Mouse (Mus musculus) midbrain, embryonic 14.5 days (tissue): ENCODE results near the gene Xylb. TPM values are rescaled to one million over a fixed set of nuclear protein-coding genes. Genes with fewer than 3 reads are reported as not detected.
A peak's percentile ranks its signal among the peaks of the same experiment; 100 is the strongest.
"Not testable (repeated sequence)": the region's sequence is repeated elsewhere in the genome, so short reads cannot be mapped to it uniquely, and the experiment has no call there.

Experiments used
- ATAC-seq: fragments of 200-750 bp; cut with Nextera tagmentation; 2 replicates; pipeline ENCODE4 v1.8.0; 2017; ENCODE audit warnings: moderate number of reproducible peaks, moderate library complexity; ENCODE audit not compliant: low FRiP score, low TSS enrichment
- DNase-seq: peaks from one replicate; pipeline ENCODE4 v3.0.0-alpha.2; 2015
- H3K27ac ChIP-seq: fragments of 300-500 bp; sonication (generic); replicated peaks from 2 replicates; pipeline ENCODE4 v1.5.1; 2014; ENCODE audit warnings: mild to moderate bottlenecking, low read depth, low read length, moderate library complexity
- H3K27me3 ChIP-seq: fragments of 300-500 bp; sonication (generic); 2 replicates; pipeline ENCODE4 v1.6.1; 2014; ENCODE audit warnings: low read length, control low read depth, mixed read lengths; ENCODE audit not compliant: control insufficient read depth, insufficient read depth
- H3K36me3 ChIP-seq: fragments of 300-500 bp; sonication (generic); 2 replicates; pipeline ENCODE4 v1.6.1; 2014; ENCODE audit warnings: low read length, control low read depth; ENCODE audit not compliant: control insufficient read depth, insufficient read depth
- H3K4me1 ChIP-seq: fragments of 300-500 bp; sonication (generic); 2 replicates; pipeline ENCODE4 v1.6.1; 2014; ENCODE audit warnings: mild to moderate bottlenecking, antibody characterized with exemption, low read length, control low read depth; ENCODE audit not compliant: control insufficient read depth, insufficient read depth
- H3K4me2 ChIP-seq: fragments of 300-500 bp; sonication (generic); 2 replicates; pipeline ENCODE4 v1.6.1; 2014; ENCODE audit warnings: mild to moderate bottlenecking, low read length, moderate library complexity
- H3K4me3 ChIP-seq: fragments of 300-500 bp; sonication (generic); replicated peaks from 2 replicates; pipeline ENCODE4 v1.5.1; 2014; ENCODE audit warnings: low read depth, low read length
- H3K9ac ChIP-seq: fragments of 300-500 bp; sonication (generic); replicated peaks from 2 replicates; pipeline ENCODE4 v1.6.1; 2014; ENCODE audit warnings: mild to moderate bottlenecking, low read length, moderate library complexity
- H3K9me3 ChIP-seq: fragments of 300-500 bp; sonication (generic); 2 replicates; pipeline ENCODE4 v1.6.1; 2016; ENCODE audit warnings: low read length, control low read depth, mixed read lengths; ENCODE audit not compliant: control insufficient read depth
- WGBS: fragments of 180-500 bp; shearing (Covaris S2); extraction: QIAGEN DNeasy Blood & Tissue Kit; methylation state at CpG from one replicate; pipeline ENCODE4 v1.1.7; 2014; 5-methylcytosine and 5-hydroxymethylcytosine counted together
- polyA plus RNA-seq: library from polyadenylated mRNA; unstranded; fragments of >200 nt; fragmentation: Nextera tagmentation; extraction: Ambion mirVana; gene quantifications from 2 replicates; pipeline ENCODE4 v1.2.1, GENCODE M21; 2014

The Xylb gene
- polyA plus RNA-seq, 1 experiment from 2014 or later = 2.4 TPM

DNA sequence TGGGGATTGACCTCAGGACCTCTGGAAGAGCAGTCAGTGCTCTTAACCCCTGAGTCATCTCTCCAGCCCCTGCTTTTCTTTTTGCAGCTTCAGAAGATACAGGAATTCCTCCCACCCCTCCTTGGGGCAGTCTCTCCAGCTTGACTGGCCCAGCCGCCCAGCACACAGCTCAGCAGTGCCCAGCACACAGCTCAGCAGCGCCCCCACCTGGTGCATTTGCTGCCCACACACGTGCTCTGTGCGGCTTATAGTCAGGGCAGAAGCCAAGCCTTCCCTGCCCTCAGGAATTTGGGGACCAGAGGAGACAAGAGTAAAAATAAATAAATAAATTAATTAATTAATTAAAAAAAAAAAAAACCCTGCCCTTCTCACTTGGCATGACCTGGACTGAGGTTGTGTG lies 5.1 kb upstream of the Xylb start:
- Histone ChIP-seq H3K27ac (no peak overlapping the region), H3K9me3 (no peaks in the 10 kb centered on the region), H3K4me3 (no peak overlapping the region), H3K27me3 (no peaks in the 10 kb centered on the region), H3K36me3 (peaks cover 36% of the 10 kb centered on the region), H3K4me2 (no peak overlapping the region), H3K9ac (no peak overlapping the region), H3K4me1 (no peaks in the 10 kb centered on the region)
- 19% methylated on average over 4 of the region's 4 CpGs for WGBS
- peak; percentile 79; the same call in 1 of the 2 replicates for ATAC-seq
- DNase-seq = peak; percentile 74

DNA sequence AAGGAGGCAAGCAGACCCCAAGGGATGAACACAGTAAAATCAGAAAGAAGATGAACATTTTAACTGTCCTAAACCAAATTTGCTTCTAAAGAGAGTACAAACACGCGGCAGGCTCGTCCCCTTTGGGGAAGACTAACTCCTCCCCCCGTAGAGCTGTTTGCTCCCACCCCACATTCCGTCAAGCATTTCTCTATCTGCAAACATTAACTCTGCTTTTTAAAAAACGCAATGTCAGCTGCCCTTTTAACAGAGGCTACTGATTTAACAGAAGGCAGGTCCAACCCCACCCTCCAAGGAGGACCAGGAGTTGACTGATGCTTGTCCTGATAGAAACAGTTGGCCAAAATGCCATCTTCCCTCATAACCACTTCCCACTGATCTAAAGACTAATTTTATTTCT lies 3.3 kb upstream of the Xylb start:
- H3K9me3 ChIP-seq = no peaks in the 10 kb centered on the region
- H3K4me1 ChIP-seq = no peaks in the 10 kb centered on the region
- peaks cover 19% of the 10 kb centered on the region for H3K36me3 ChIP-seq
- no peak overlapping the region for H3K27ac ChIP-seq
- ATAC-seq (no peak), DNase-seq (no peak)
- H3K27me3 ChIP-seq = no peaks in the 10 kb centered on the region
- no peak overlapping the region for H3K9ac ChIP-seq
- WGBS = 84% methylated on average over 6 of the region's 6 CpGs
- no peak overlapping the region for H3K4me2 ChIP-seq
- no peak overlapping the region for H3K4me3 ChIP-seq

DNA sequence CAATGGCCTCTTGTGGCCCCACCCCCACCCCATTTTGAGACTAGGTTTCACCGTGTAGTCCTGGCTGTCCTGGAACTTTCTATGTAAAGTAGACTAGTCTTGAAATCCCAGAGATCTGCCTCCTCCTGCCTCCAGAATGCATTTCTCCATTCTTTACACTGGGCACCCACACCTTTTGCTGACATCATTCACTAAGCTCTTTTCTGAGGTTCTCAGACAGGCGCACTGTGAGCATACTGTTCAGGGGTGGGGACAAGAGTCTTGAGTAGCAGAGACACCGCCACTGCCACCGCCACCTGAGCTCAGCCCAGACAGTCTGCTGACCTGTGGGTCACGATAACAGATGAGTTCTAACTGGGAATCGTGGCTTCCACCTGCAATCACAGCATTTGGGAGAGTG lies 1.2 kb upstream of the Xylb start:
- whole genome bisulfite sequencing = 87% methylated on average over 6 of the region's 6 CpGs
- ATAC-seq (no peak), DNase-seq (no peak)
- H3K27ac ChIP-seq = no peak overlapping the region
- H3K9ac ChIP-seq = no peak overlapping the region
- H3K36me3 ChIP-seq = peaks cover 8% of the 10 kb centered on the region
- H3K4me2 ChIP-seq = no peak overlapping the region
- H3K9me3 ChIP-seq = no peaks in the 10 kb centered on the region
- H3K27me3 ChIP-seq = no peaks in the 10 kb centered on the region
- no peaks in the 10 kb centered on the region for H3K4me1 ChIP-seq
- H3K4me3 ChIP-seq = no peak overlapping the region

DNA sequence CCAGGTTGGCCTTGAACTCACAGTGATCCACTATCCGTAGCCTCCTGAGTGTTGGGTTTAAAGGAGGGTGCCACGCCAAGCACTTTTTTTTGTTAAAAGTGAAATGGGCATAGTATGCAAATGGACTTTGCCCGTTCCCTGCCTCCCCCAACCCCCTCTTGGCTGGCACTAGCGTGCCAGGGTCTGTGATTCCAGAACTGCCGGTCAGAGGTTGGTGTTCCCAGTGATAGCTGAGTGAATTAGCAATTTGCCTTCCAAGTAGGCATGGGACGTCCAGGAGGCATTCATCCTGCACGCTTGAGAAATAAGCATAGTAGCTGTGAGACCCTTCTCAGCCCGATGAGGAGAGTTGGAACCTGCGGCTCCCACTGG lies 863 bp downstream of the Xylb start:
- no peak; the same call in 1 of the 2 replicates for ATAC-seq
- Histone ChIP-seq H3K4me3 (peak overlapping the region; percentile 56), H3K36me3 (no peaks in the 10 kb centered on the region), H3K9me3 (no peaks in the 10 kb centered on the region), H3K27me3 (no peaks in the 10 kb centered on the region), H3K27ac (no peak overlapping the region), H3K4me2 (peak overlapping the region; percentile 88), H3K4me1 (no peaks in the 10 kb centered on the region), H3K9ac (peak overlapping the region; percentile 59; the same call in 1 of the 2 replicates)
- peak; percentile 11 for DNase-seq
- 36% methylated on average over 9 of the region's 9 CpGs for WGBS

DNA sequence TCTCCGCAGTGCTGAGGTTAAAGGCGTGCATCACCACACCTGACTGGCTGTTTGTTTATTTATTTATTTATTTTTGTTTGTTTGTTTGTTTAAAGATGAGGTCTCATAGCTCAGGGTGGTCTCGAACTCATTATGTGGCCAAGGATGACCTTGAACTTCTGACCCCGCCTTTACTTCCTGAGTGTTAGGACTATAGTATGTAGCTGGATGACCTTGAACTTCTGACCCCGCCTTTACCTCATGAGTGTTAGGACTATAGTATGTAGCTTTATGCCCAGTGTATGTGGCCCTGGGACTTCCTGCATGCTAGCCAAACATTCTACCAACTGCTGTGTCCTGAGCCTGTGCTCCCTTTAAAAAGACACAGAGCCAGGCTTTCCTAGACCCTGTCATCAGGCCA lies 4.2 kb downstream of the Xylb start:
- Histone ChIP-seq H3K36me3 (no peaks in the 10 kb centered on the region), H3K9ac (no peak overlapping the region), H3K4me3 (no peak overlapping the region), H3K4me1 (no peaks in the 10 kb centered on the region), H3K27ac (no peak overlapping the region), H3K27me3 (no peaks in the 10 kb centered on the region), H3K4me2 (no peak overlapping the region), H3K9me3 (no peaks in the 10 kb centered on the region)
- 96% methylated on average over 5 of the region's 5 CpGs for WGBS
- ATAC-seq (no peak), DNase-seq (no peak)

DNA sequence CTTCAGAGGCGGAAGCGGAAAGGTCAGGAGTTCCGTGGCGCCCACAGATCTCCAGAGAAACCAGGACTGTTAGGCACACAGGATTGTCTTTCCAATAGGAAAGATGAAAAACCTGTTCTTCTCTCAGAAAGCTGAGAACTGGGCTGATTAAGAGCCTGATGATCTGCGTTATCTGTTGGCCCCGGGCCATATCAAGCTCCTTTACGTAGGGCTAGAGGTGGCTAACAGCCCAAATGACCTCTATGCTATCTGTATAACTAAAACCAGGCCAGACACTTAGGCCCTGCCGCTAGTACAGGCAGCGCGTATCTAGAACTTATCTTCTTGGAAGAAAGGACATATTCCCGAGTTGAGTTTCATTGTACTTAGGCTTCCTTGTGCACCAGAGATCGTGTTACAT lies 6.0 kb downstream of the Xylb start:
- no peak overlapping the region for H3K4me2 ChIP-seq
- no peak overlapping the region for H3K4me3 ChIP-seq
- H3K9me3 ChIP-seq = no peaks in the 10 kb centered on the region
- no peaks in the 10 kb centered on the region for H3K36me3 ChIP-seq
- H3K27ac ChIP-seq = no peak overlapping the region
- ATAC-seq (no peak), DNase-seq (no peak)
- H3K4me1 ChIP-seq = no peaks in the 10 kb centered on the region
- 94% methylated on average over 12 of the region's 12 CpGs for WGBS
- H3K9ac ChIP-seq = no peak overlapping the region
- no peaks in the 10 kb centered on the region for H3K27me3 ChIP-seq

DNA sequence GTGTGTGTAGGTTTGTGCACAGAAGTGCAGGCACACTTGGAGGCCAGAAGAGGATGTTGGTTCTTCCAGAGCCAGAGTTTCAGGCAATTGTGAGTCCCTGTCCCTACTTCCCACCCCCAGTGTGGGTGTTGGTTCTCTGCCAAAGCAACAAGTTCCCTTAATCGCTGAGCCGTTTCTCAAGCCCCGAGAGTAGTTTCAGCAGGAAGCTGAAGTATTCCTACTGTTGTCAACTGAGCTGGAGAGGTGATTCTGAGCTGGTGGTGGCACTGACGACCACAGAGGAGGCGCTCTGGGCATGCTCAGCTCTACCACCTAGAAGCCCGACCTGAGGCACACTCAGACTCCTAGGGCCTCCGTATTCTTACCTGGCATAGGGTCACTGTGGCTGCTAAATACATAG lies 8.1 kb downstream of the Xylb start, which contains the start of gene Slc22a14:
TSS of gene Slc22a14 (minus strand) at position 270 of the 400 bp plus-strand sequence.
- Histone ChIP-seq H3K4me2 (no peak within 1 kb of the TSS), H3K4me1 (no peaks in the 10 kb centered on the region), H3K9ac (no peak within 1 kb of the TSS), H3K27me3 (no peaks in the 10 kb centered on the region), H3K4me3 (no peak within 1 kb of the TSS), H3K9me3 (no peaks in the 10 kb centered on the region), H3K27ac (no peak within 1 kb of the TSS), H3K36me3 (no peaks in the 10 kb centered on the region)
- DNase-seq (no peak), ATAC-seq (no peak)
- 78% methylated on average over 7 of the region's 7 CpGs for WGBS

DNA sequence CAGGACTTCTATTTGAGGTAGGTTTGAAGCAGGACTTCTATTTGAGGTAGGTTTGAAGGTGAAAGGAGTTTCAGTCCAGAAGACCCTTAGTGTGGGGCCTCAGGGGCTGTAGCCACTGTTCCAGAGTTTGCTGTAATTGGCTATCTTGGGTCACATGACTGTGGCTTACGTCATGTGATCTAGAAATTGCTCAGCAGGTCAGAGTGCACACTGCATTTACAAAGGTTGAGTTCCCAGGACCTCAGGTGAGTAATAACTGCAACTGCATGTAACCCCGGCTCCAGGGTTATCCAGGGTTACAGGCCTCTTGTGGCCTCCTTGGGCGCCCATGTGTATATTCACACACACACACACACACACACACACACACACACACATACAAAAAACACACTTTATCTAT lies 11.2 kb downstream of the Xylb start:
- ATAC-seq = no peak
- H3K27me3 ChIP-seq = no peaks in the 10 kb centered on the region
- no peaks in the 10 kb centered on the region for H3K4me1 ChIP-seq
- H3K9me3 ChIP-seq = no peaks in the 10 kb centered on the region
- no peak overlapping the region for H3K4me3 ChIP-seq
- no peaks in the 10 kb centered on the region for H3K36me3 ChIP-seq
- 95% methylated on average over 3 of the region's 3 CpGs for WGBS
- DNase-seq = no peak
- no peak overlapping the region for H3K4me2 ChIP-seq
- H3K9ac ChIP-seq = no peak overlapping the region
- no peak overlapping the region for H3K27ac ChIP-seq

DNA sequence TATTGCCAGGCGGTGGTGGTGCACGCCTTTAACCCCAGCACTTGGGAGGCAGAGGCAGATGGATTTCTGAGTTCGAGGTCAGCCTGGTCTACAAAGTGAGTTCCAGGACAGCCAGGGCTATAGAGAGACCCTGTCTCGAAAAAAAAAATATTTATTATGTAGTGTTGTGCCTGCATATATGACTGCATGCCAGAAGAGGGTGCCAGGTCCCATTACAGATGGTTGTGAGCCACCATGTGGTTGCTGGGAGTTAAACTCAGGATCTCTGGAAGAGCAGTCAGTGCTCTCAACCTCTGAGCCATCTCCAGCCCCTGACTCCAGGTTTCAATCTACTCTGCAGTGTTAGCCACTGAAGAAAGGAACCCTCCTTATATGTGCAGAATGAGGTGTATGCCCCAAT lies 13.6 kb downstream of the Xylb start:
- H3K4me1 ChIP-seq, H3K27me3 ChIP-seq, DNase-seq, H3K9me3 ChIP-seq, H3K36me3 ChIP-seq, H3K27ac ChIP-seq, H3K4me3 ChIP-seq, ATAC-seq, H3K9ac ChIP-seq, H3K4me2 ChIP-seq: not testable (repeated sequence)
- WGBS = 90% methylated on average over 4 of the region's 4 CpGs
